Mouse (Mus musculus) liver, postnatal 0 days (tissue): ENCODE results near the gene Mga. TPM values are rescaled to one million over a fixed set of nuclear protein-coding genes. Genes with fewer than 3 reads are reported as not detected.
A peak's percentile ranks its signal among the peaks of the same experiment; 100 is the strongest.

Experiments used
- ATAC-seq: fragments of 200-750 bp; cut with Nextera tagmentation; 2 replicates; pipeline ENCODE4 v1.8.0; 2017; ENCODE audit warnings: mild to moderate bottlenecking, moderate library complexity
- DNase-seq: peaks from one replicate; pipeline ENCODE4 v3.0.0-alpha.2; 2016
- H3K27ac ChIP-seq: fragments of 300-500 bp; sonication (generic); 2 replicates; pipeline ENCODE4 v1.5.1; 2014; ENCODE audit warnings: antibody characterized with exemption, moderate library complexity, mild to moderate bottlenecking, low read depth
- H3K27me3 ChIP-seq: fragments of 300-500 bp; sonication (generic); 2 replicates; pipeline ENCODE4 v1.6.1; 2014; ENCODE audit warnings: low read length, control low read depth, mixed read lengths; ENCODE audit not compliant: insufficient read depth
- H3K36me3 ChIP-seq: fragments of 300-500 bp; sonication (generic); replicated peaks from 2 replicates; pipeline ENCODE4 v1.6.1; 2014; ENCODE audit warnings: mild to moderate bottlenecking, control low read depth, low read length, moderate library complexity, mixed read lengths; ENCODE audit not compliant: insufficient read depth
- H3K4me1 ChIP-seq: fragments of 300-500 bp; sonication (generic); 2 replicates; pipeline ENCODE4 v1.6.1; 2014; ENCODE audit warnings: antibody characterized with exemption, mild to moderate bottlenecking, control low read depth; ENCODE audit not compliant: insufficient read depth
- H3K4me2 ChIP-seq: fragments of 300-500 bp; sonication (generic); 2 replicates; pipeline ENCODE4 v1.6.1; 2014; ENCODE audit warnings: low read depth, mild to moderate bottlenecking, low read length, moderate library complexity, mixed read lengths
- H3K4me3 ChIP-seq: fragments of 300-500 bp; sonication (generic); 2 replicates; pipeline ENCODE4 v1.5.1; 2014; ENCODE audit warnings: low read depth, low read length
- H3K9ac ChIP-seq: fragments of 300-500 bp; sonication (generic); replicated peaks from 2 replicates; pipeline ENCODE4 v1.6.1; 2014; ENCODE audit warnings: mild to moderate bottlenecking, moderate library complexity
- H3K9me3 ChIP-seq: fragments of 300-500 bp; sonication (generic); 2 replicates; pipeline ENCODE4 v1.6.1; 2016; ENCODE audit warnings: mild to moderate bottlenecking, control low read depth, low read length, mixed read lengths
- CTCF ChIP-seq: sonication (generic); IDR thresholded peaks from 2 replicates; pipeline ENCODE4 v1.5.1; 2016; ENCODE audit warnings: antibody characterized with exemption, low read depth
- EP300 ChIP-seq: IDR thresholded peaks from 2 replicates; pipeline ENCODE4 v1.6.1; 2016; ENCODE audit warnings: antibody characterized with exemption, low read depth, mild to moderate bottlenecking
- WGBS: fragments of 180-500 bp; shearing (Covaris S2); extraction: QIAGEN DNeasy Blood & Tissue Kit; methylation state at CpG from one replicate; pipeline ENCODE4 v1.1.7; 2014; ENCODE audit not compliant: insufficient replicate concordance; 5-methylcytosine and 5-hydroxymethylcytosine counted together
- polyA plus RNA-seq: library from polyadenylated mRNA; unstranded; fragments of >200 nt; fragmentation: Nextera tagmentation; extraction: Ambion mirVana; gene quantifications from 2 replicates; pipeline ENCODE4 v1.2.1, GENCODE M21; 2015

Mga gene
- 4.3 and 4.6 TPM in 2 replicates for polyA plus RNA-seq

DNA sequence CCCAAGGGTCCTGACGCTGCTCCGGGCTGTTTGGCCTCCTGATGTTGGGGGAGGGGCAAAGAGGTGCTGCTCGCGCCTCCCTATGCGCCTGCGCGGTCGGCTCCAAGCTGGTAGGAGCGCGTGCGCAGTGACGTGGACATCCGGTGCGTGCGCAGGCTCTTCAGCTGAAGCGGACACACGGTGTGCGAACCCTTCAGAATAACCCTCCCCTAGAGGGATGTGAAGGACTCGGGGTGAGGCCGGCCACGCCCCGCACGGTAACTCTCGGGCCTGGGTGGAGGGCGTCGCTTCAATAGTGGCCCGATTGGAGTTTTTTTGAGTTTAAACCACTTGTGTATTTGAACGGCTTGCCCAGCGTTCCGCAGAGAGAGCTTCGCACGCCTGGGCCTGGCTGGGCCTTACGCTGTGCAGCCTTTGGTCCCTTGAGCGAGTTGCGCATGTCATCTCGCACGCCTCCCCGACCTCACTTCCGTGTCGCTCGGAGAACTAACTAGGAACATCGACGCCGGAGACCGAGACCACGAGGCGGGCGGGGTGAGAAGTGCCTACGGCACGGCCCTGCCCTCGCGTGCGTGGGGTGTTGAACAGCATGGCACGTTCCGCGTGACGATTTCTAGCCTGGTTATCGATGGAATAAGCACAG is at the start of gene Mga:
Mga (plus strand) TSS at position 139 of the 643 bp plus-strand sequence.
- WGBS: under 1% methylated on average over 55 of the region's 58 CpGs
- Histone ChIP-seq H3K27me3 (no peaks in the 10 kb centered on the region), H3K9me3 (no peaks in the 10 kb centered on the region), H3K27ac (peak within 1 kb of the TSS; percentile 92), H3K9ac (peak within 1 kb of the TSS; percentile 63), H3K4me1 (peaks cover 23% of the 10 kb centered on the region), H3K4me2 (peak within 1 kb of the TSS; percentile 88), H3K4me3 (peak within 1 kb of the TSS; percentile 49), H3K36me3 (no peaks in the 10 kb centered on the region)
- DNase-seq: peak; percentile 97
- TF ChIP-seq CTCF: peak; percentile 16; the same call in 1 of the 2 replicates
- no peak for TF ChIP-seq EP300
- peak; percentile 94 for ATAC-seq

DNA sequence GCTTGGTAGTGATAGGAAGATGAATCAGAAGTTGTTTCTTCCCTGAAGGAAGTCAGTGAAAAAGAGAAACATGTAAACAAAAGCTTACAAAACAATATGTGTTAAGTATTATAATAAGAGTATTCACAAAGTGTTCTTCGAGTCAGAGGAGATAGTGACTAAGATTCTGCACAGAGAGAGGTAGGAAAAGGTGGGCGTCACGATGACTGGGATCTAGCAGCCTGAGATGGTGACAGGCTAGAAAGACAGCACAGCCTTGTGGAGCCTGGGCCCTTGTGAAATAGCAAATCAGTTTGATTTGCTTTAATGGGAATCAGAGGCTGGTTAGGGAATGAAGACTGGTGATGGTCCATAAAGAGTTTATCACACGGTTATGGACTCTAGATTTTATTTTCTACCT is 43.2 kb upstream of the Mga start:
- ATAC-seq (no peak), DNase-seq (no peak)
- no peak for TF ChIP-seq EP300
- TF ChIP-seq CTCF: no peak
- Histone ChIP-seq H3K4me3 (no peak overlapping the region), H3K9me3 (no peaks in the 10 kb centered on the region), H3K36me3 (no peaks in the 10 kb centered on the region), H3K27me3 (no peaks in the 10 kb centered on the region), H3K27ac (no peak overlapping the region), H3K4me1 (no peaks in the 10 kb centered on the region), H3K9ac (no peak overlapping the region), H3K4me2 (no peak overlapping the region)
- WGBS: 68% methylated on average over 4 of the region's 4 CpGs

- 58% methylated on average over 6 of the region's 6 CpGs for WGBS
- no peak for ATAC-seq
Measured at GRCm38 (mm10) chr2:119855310-119855850, 41.6 kb upstream of the Mga start.

GRCm38 (mm10) chr2:119857341-119857740 is 39.7 kb upstream of the Mga start:
- H3K4me1 ChIP-seq: no peaks in the 10 kb centered on the region
- TF ChIP-seq CTCF (no peak), EP300 (no peak)
- H3K9me3 ChIP-seq: no peaks in the 10 kb centered on the region
- H3K9ac ChIP-seq: no peak overlapping the region
- H3K4me3 ChIP-seq: no peak overlapping the region
- no peaks in the 10 kb centered on the region for H3K36me3 ChIP-seq
- H3K27ac ChIP-seq: no peak overlapping the region
- no peak overlapping the region for H3K4me2 ChIP-seq
- 79% methylated on average over 2 of the region's 2 CpGs for WGBS
- ATAC-seq (no peak), DNase-seq (no peak)
- no peaks in the 10 kb centered on the region for H3K27me3 ChIP-seq

More at GRCm38 (mm10) chr2:119855310-119855850, 41.6 kb upstream of the Mga start:
- Histone ChIP-seq H3K4me2 (no peak overlapping the region), H3K27me3 (no peaks in the 10 kb centered on the region), H3K27ac (no peak overlapping the region), H3K4me3 (no peak overlapping the region), H3K36me3 (no peaks in the 10 kb centered on the region), H3K9ac (no peak overlapping the region), H3K9me3 (no peaks in the 10 kb centered on the region), H3K4me1 (no peaks in the 10 kb centered on the region)
- no peak for DNase-seq
- TF ChIP-seq CTCF: no peak
- no peak for TF ChIP-seq EP300

- no peak for DNase-seq
- Histone ChIP-seq H3K27ac (no peak overlapping the region), H3K9ac (no peak overlapping the region), H3K27me3 (no peaks in the 10 kb centered on the region), H3K4me2 (no peak overlapping the region), H3K4me1 (no peaks in the 10 kb centered on the region), H3K36me3 (no peaks in the 10 kb centered on the region), H3K9me3 (no peaks in the 10 kb centered on the region), H3K4me3 (no peak overlapping the region)
- 56% methylated on average over 4 of the region's 4 CpGs for WGBS
- no peak for TF ChIP-seq EP300
- ATAC-seq: no peak
Measured at GRCm38 (mm10) chr2:119864484-119864883, 32.5 kb upstream of the Mga start.

DNA sequence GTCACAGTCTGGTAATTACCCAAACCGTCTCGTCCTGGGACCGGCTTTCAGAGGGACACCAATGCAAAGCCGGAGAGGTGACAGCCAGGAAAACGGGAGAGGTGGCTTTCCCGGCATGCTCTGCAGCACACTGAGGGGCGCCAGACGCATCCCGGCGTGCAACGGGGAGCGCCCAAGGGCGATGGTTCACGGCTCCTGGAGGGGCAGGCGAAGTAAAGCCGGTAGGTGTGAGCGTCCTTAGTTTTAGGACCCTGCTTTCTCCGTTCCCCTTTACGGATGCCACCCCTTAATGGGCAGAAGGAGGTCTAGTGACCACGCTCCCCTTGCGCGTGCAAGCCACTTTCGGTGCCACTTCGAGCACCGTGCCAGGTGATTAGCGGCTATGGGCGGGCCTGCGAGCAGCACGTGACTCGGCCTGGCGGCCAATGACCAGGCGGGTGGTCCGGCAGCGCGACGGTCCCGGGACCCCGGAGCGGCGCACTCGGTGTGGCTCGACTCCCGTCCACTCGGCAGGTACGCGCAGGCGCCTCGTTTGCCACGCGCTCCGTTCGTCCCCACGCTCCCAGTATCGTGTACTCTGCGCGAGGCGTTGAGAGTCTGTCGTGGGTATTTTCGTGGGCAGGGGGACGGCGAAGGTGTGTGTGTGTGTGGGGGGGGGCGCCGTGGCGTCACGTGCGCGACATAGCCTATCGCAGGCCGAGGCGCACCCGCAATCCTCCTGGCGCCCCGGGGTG is 24.5 kb upstream of the Mga start:
- peak; percentile 77 for ATAC-seq
- no peaks in the 10 kb centered on the region for H3K36me3 ChIP-seq
- peak overlapping the region; percentile 53 for H3K4me3 ChIP-seq
- H3K9me3 ChIP-seq: no peaks in the 10 kb centered on the region
- peak; percentile 60 for DNase-seq
- no peaks in the 10 kb centered on the region for H3K27me3 ChIP-seq
- WGBS: 1% methylated on average over 72 of the region's 73 CpGs
- TF ChIP-seq CTCF (no peak), EP300 (no peak)
- H3K9ac ChIP-seq: peak overlapping the region; percentile 49
- peak overlapping the region; percentile 83 for H3K4me2 ChIP-seq
- H3K27ac ChIP-seq: no peak overlapping the region
- peaks cover 13% of the 10 kb centered on the region for H3K4me1 ChIP-seq
